Mouse (Mus musculus): ENCODE measurements at regions not wholly inside any gene's neighbourhood (a gene's known extent, or its start where the extent isn't known, plus 50 kb on each side); places are given as distances from the start of the nearest gene placed in this dataset.

DNA sequence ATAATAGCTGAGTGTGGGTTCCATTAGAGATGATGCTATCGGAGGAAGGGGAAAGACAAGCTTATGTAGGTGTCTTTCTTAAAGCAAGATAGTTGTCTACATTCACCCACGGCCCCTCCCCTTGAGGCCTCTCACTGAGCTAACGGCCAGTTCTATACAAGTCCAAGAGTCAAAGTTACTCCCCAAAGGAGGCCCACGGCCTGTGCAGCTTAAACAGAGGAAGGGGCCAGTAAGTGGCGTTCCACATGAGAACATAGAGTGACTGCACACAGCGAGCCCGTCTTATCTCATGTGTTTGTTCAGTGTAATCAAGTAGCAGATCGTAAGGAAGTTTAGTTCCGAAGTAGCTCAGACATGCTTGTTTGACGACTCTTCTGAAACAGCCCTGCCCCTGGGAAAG is 153.0 kb upstream of the Nfe2l3 start:
- TF ChIP-seq CTCF (IDR thresholded peaks at IDR 0.05; ENCODE audit: insufficient read depth, low read length) (no peak), POLR2A (IDR thresholded peaks at IDR 0.05; ENCODE audit: borderline replicate concordance, extremely low read depth, low read depth, low read length) (no peak)

Data from lung, adult 2 months (tissue).